In the genomic region with DNA sequence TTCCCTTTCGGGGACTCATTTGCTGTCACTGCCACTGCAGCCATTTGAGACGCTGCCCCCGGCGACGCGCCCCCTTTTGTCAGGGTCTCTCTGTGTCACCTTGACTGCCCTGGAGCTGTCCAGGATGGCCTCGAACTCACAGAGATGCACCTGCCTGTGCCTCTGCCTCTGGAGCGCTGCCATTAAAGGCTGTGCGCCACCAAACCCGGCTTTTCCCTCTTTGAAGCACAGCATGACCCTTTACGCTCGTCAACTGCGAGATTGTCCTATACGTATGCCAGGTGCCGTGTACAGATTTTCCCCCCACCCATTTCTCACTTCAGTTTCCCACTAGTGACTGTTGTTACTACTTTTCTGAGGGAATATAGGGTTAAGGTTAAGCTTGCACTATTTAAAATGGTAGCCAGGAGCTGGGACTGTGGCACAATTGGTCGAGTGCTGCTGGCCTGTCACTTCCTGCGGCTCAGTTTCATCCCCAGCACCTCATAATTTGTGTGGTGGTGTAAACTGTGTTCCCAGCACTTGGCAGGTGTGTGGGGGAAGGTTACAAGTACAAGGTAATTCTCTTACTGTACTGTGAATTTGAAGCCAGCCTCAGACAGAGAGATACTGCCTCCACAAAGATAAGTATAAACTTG, we compare ENCODE assay signal across 8 mouse cellular contexts. TPM values are rescaled to one million over a fixed set of nuclear protein-coding genes. Genes with fewer than 3 reads are reported as not detected.
A peak's percentile ranks its signal among the peaks of the same experiment; 100 is the strongest.
DNase-seq lines count a peak whose midpoint lies in the region; ATAC-seq and TF ChIP-seq lines count a peak whose summit lies in the region.

No protein-coding gene starts in this region.

- no peak for DNase-seq in lung, postnatal 36 days
- DNase-seq in cerebellum, adult 11-12 months: peak; percentile 59
- no peak for DNase-seq in forebrain, postnatal 0 days
- no peak for DNase-seq in limb, embryonic 14.5 days (ENCODE audit: low spot score)
- no peak for DNase-seq in urinary bladder, postnatal 25 days (ENCODE audit: low spot score)
- no peak for DNase-seq in left cerebral cortex, adult 11 months (ENCODE audit: low spot score)

- peak overlapping the region; percentile 82 for H3K4me2 ChIP-seq in lung, embryonic 16.5 days (ENCODE audit: low read depth, low read length)
- peak overlapping the region; percentile 73 for H3K4me2 ChIP-seq in forebrain, postnatal 0 days (ENCODE audit: low read depth)
- peak overlapping the region; percentile 84 for H3K4me2 ChIP-seq in limb, embryonic 14.5 days (replicated peaks; ENCODE audit: low read depth, low read length, severe bottlenecking)
- peak overlapping the region; percentile 87 for H3K4me2 ChIP-seq in neural tube, embryonic 14.5 days (ENCODE audit: low read depth, low read length)

- no peak for TF ChIP-seq POLR2A in limb, embryonic 14.5 days (IDR thresholded peaks at IDR 0.05; ENCODE audit: borderline replicate concordance, extremely low read depth, insufficient read depth, insufficient read length)

- peak overlapping the region; percentile 87 for H3K4me3 ChIP-seq in lung, embryonic 16.5 days (ENCODE audit: low read length)
- H3K4me3 ChIP-seq in forebrain, postnatal 0 days (ENCODE audit: low read depth, low read length): peak overlapping the region; percentile 85
- H3K4me3 ChIP-seq in limb, embryonic 14.5 days (replicated peaks; ENCODE audit: low read length): peak overlapping the region; percentile 92
- peak overlapping the region; percentile 90 for H3K4me3 ChIP-seq in neural tube, embryonic 14.5 days (ENCODE audit: low read depth, low read length)

- H3K36me3 ChIP-seq in lung, embryonic 16.5 days (ENCODE audit: control insufficient read depth, insufficient read depth, low read length): peaks cover 8% of the 10 kb centered on the region
- peaks cover 15% of the 10 kb centered on the region for H3K36me3 ChIP-seq in forebrain, postnatal 0 days (ENCODE audit: insufficient read depth)
- peaks cover 21% of the 10 kb centered on the region for H3K36me3 ChIP-seq in limb, embryonic 14.5 days (ENCODE audit: control insufficient read depth, insufficient read depth, low read length)
- H3K36me3 ChIP-seq in neural tube, embryonic 14.5 days (ENCODE audit: control insufficient read depth, insufficient read depth, low read length): peaks cover 13% of the 10 kb centered on the region

- TF ChIP-seq CTCF in forebrain, postnatal 0 days (IDR thresholded peaks at IDR 0.05; ENCODE audit: low read depth): no peak

- peaks cover 6% of the 10 kb centered on the region for H3K4me1 ChIP-seq in lung, embryonic 16.5 days (replicated peaks; ENCODE audit: control insufficient read depth, insufficient read depth, low read length)
- H3K4me1 ChIP-seq in forebrain, postnatal 0 days (ENCODE audit: insufficient read depth): peaks cover 5% of the 10 kb centered on the region; the same call in 1 of the 2 replicates
- H3K4me1 ChIP-seq in limb, embryonic 14.5 days (ENCODE audit: control insufficient read depth, insufficient read depth, low read length): peaks cover 5% of the 10 kb centered on the region; the same call in 1 of the 2 replicates
- peaks cover 5% of the 10 kb centered on the region for H3K4me1 ChIP-seq in neural tube, embryonic 14.5 days (ENCODE audit: control insufficient read depth, insufficient read depth, low read length)

- no peaks in the 10 kb centered on the region for H3K9me3 ChIP-seq in lung, embryonic 16.5 days (ENCODE audit: control insufficient read depth, low read length)
- no peaks in the 10 kb centered on the region for H3K9me3 ChIP-seq in forebrain, postnatal 0 days (ENCODE audit: low read length)
- H3K9me3 ChIP-seq in limb, embryonic 14.5 days (ENCODE audit: control insufficient read depth, low read length): no peaks in the 10 kb centered on the region
- no peaks in the 10 kb centered on the region for H3K9me3 ChIP-seq in neural tube, embryonic 14.5 days (ENCODE audit: control insufficient read depth, low read length)

- no peak overlapping the region for H3K27ac ChIP-seq in lung, embryonic 16.5 days (ENCODE audit: low read length)
- peak overlapping the region; percentile 45 for H3K27ac ChIP-seq in forebrain, postnatal 0 days (ENCODE audit: low read depth, low read length)
- H3K27ac ChIP-seq in limb, embryonic 14.5 days (replicated peaks; ENCODE audit: low read depth, low read length): no peak overlapping the region
- H3K27ac ChIP-seq in neural tube, embryonic 14.5 days (ENCODE audit: low read depth, low read length): peak overlapping the region; percentile 70

- H3K9ac ChIP-seq in lung, embryonic 16.5 days (ENCODE audit: low read length): peak overlapping the region; percentile 81
- H3K9ac ChIP-seq in forebrain, postnatal 0 days: peak overlapping the region; percentile 84
- peak overlapping the region; percentile 75 for H3K9ac ChIP-seq in limb, embryonic 14.5 days (ENCODE audit: low read depth, low read length, severe bottlenecking)
- H3K9ac ChIP-seq in neural tube, embryonic 14.5 days (replicated peaks; ENCODE audit: low read depth, low read length): peak overlapping the region; percentile 79

- H3K27me3 ChIP-seq in lung, embryonic 16.5 days (ENCODE audit: control insufficient read depth, insufficient read depth, low read depth, low read length): no peaks in the 10 kb centered on the region
- H3K27me3 ChIP-seq in forebrain, postnatal 0 days (ENCODE audit: insufficient read depth, low read length): no peaks in the 10 kb centered on the region
- H3K27me3 ChIP-seq in limb, embryonic 14.5 days (ENCODE audit: control insufficient read depth, insufficient read depth, low read length): no peaks in the 10 kb centered on the region
- no peaks in the 10 kb centered on the region for H3K27me3 ChIP-seq in neural tube, embryonic 14.5 days (ENCODE audit: control insufficient read depth, insufficient read depth, low read length)

- WGBS in lung, embryonic 16.5 days: 2% methylated on average over 17 of the region's 17 CpGs
- WGBS in forebrain, postnatal 0 days: 8% methylated on average over 17 of the region's 17 CpGs
- under 1% methylated on average over 17 of the region's 17 CpGs for WGBS in limb, embryonic 14.5 days
- 7% methylated on average over 17 of the region's 17 CpGs for WGBS in neural tube, embryonic 14.5 days

- peak; percentile 39 for ATAC-seq in lung, embryonic 16.5 days (ENCODE audit: low read depth)
- peak; percentile 28; the same call in 1 of the 2 replicates for ATAC-seq in forebrain, postnatal 0 days
- no peak for ATAC-seq in limb, embryonic 14.5 days (ENCODE audit: low FRiP score, low read depth)
- ATAC-seq in neural tube, embryonic 14.5 days (ENCODE audit: low read depth): peak; percentile 54; the same call in 1 of the 2 replicates

RNA-seq across cellular contexts. Expression of a gene that starts 0.7 kb away (rescaled TPM):
- 37.9 and 38.6 TPM in 2 replicates for polyA plus RNA-seq in lung, embryonic 16.5 days (2015; fragmentation: Nextera tagmentation; extraction: Ambion mirVana)
- 35.9 and 41.7 TPM in 2 replicates for total RNA-seq in forebrain, postnatal 0 days (2014; rRNA removed)
- polyA plus RNA-seq in forebrain, postnatal 0 days (2015; fragmentation: Nextera tagmentation; extraction: Ambion mirVana): 40.7 and 45.2 TPM in 2 replicates
- 11.5 and 13.7 TPM in 2 replicates for polyA plus RNA-seq in limb, embryonic 14.5 days (2012; rRNA removed)
- polyA plus RNA-seq in limb, embryonic 14.5 days (2014; fragmentation: Nextera tagmentation; extraction: Ambion mirVana): 38.5 and 39.9 TPM in 2 replicates
- polyA plus RNA-seq in neural tube, embryonic 14.5 days (2014; fragmentation: Nextera tagmentation; extraction: Ambion mirVana): 58.5 and 61.8 TPM in 2 replicates

RNA-seq across cellular contexts. Expression of a gene that starts 7.5 kb away (rescaled TPM):
- 115 and 116 TPM in 2 replicates for polyA plus RNA-seq in lung, embryonic 16.5 days (2015; fragmentation: Nextera tagmentation; extraction: Ambion mirVana)
- 91.4 and 106 TPM in 2 replicates for total RNA-seq in forebrain, postnatal 0 days (2014; rRNA removed)
- polyA plus RNA-seq in forebrain, postnatal 0 days (2015; fragmentation: Nextera tagmentation; extraction: Ambion mirVana): 150 and 169 TPM in 2 replicates
- polyA plus RNA-seq in limb, embryonic 14.5 days (2012; rRNA removed): 163 and 180 TPM in 2 replicates
- 86.7 and 95.6 TPM in 2 replicates for polyA plus RNA-seq in limb, embryonic 14.5 days (2014; fragmentation: Nextera tagmentation; extraction: Ambion mirVana)
- polyA plus RNA-seq in neural tube, embryonic 14.5 days (2014; fragmentation: Nextera tagmentation; extraction: Ambion mirVana): 94.0 and 116 TPM in 2 replicates

RNA-seq across cellular contexts. Expression of a gene that starts 20.6 kb away (rescaled TPM):
- polyA plus RNA-seq in lung, embryonic 16.5 days (2015; fragmentation: Nextera tagmentation; extraction: Ambion mirVana): 1,463 and 1,496 TPM in 2 replicates
- total RNA-seq in forebrain, postnatal 0 days (2014; rRNA removed): 259 and 351 TPM in 2 replicates
- 1,192 and 1,422 TPM in 2 replicates for polyA plus RNA-seq in forebrain, postnatal 0 days (2015; fragmentation: Nextera tagmentation; extraction: Ambion mirVana)
- 503 and 1,052 TPM in 2 replicates for polyA plus RNA-seq in limb, embryonic 14.5 days (2012; rRNA removed)
- 1,814 and 1,833 TPM in 2 replicates for polyA plus RNA-seq in limb, embryonic 14.5 days (2014; fragmentation: Nextera tagmentation; extraction: Ambion mirVana)
- 1,143 and 1,163 TPM in 2 replicates for polyA plus RNA-seq in neural tube, embryonic 14.5 days (2014; fragmentation: Nextera tagmentation; extraction: Ambion mirVana)

RNA-seq across cellular contexts. Expression of a gene that starts 44.5 kb away (rescaled TPM):
- polyA plus RNA-seq in lung, embryonic 16.5 days (2015; fragmentation: Nextera tagmentation; extraction: Ambion mirVana): 97.6 and 109 TPM in 2 replicates
- total RNA-seq in forebrain, postnatal 0 days (2014; rRNA removed): 32.8 and 40.8 TPM in 2 replicates
- polyA plus RNA-seq in forebrain, postnatal 0 days (2015; fragmentation: Nextera tagmentation; extraction: Ambion mirVana): 85.9 and 96.6 TPM in 2 replicates
- polyA plus RNA-seq in limb, embryonic 14.5 days (2012; rRNA removed): 51.6 and 61.7 TPM in 2 replicates
- 90.3 and 107 TPM in 2 replicates for polyA plus RNA-seq in limb, embryonic 14.5 days (2014; fragmentation: Nextera tagmentation; extraction: Ambion mirVana)
- 116 and 121 TPM in 2 replicates for polyA plus RNA-seq in neural tube, embryonic 14.5 days (2014; fragmentation: Nextera tagmentation; extraction: Ambion mirVana)

RNA-seq across cellular contexts. Expression of a gene that starts 46.8 kb away (rescaled TPM):
- polyA plus RNA-seq in lung, embryonic 16.5 days (2015; fragmentation: Nextera tagmentation; extraction: Ambion mirVana): 157 and 223 TPM in 2 replicates
- 43.7 and 49.9 TPM in 2 replicates for total RNA-seq in forebrain, postnatal 0 days (2014; rRNA removed)
- 112 and 117 TPM in 2 replicates for polyA plus RNA-seq in forebrain, postnatal 0 days (2015; fragmentation: Nextera tagmentation; extraction: Ambion mirVana)
- 132 and 137 TPM in 2 replicates for polyA plus RNA-seq in limb, embryonic 14.5 days (2012; rRNA removed)
- polyA plus RNA-seq in limb, embryonic 14.5 days (2014; fragmentation: Nextera tagmentation; extraction: Ambion mirVana): 252 and 271 TPM in 2 replicates
- polyA plus RNA-seq in neural tube, embryonic 14.5 days (2014; fragmentation: Nextera tagmentation; extraction: Ambion mirVana): 123 and 140 TPM in 2 replicates

Comparison
In these comparisons a context has a peak if more than half of its experiments do, and no peak if none do; other contexts are left out.
1. H3K27ac ChIP-seq: peak in forebrain, postnatal 0 days (single experiment) and neural tube, embryonic 14.5 days (single experiment); none in lung, embryonic 16.5 days (single experiment) and limb, embryonic 14.5 days (single experiment).
2. Peak in every context shown above with its lines, with median percentiles within 50 percentile points of each other: H3K4me2 ChIP-seq, H3K4me3 ChIP-seq and H3K9ac ChIP-seq.